In genomic region chr1:150160314-150160713, GRCm38 (mm10) we compare ENCODE assay signal across 34 mouse cellular contexts.
"Had no signal": no experiment of that assay in that cellular context is flagged by ENCODE, and none has a peak within 500 bp of the region (broad histone marks: within the 10 kb centered on the region; RNA-seq: fewer than 3 reads in every experiment).

No protein-coding gene starts in this region.

- ATAC-seq: hindbrain, embryonic 16.5 days; hindbrain, postnatal 0 days; inflammation-experienced regulatory T-cells, adult 6 months; intestine, embryonic 15.5 days; intestine, embryonic 16.5 days; intestine, postnatal 0 days had no signal

- H3K27ac ChIP-seq: heart, embryonic 13.5 days; heart, embryonic 15.5 days; hindbrain, embryonic 10.5 days; hindbrain, embryonic 12.5 days; hindbrain, embryonic 13.5 days; hindbrain, embryonic 14.5 days; hindbrain, embryonic 15.5 days; hindbrain, postnatal 0 days; intestine, embryonic 15.5 days; kidney, embryonic 15.5 days; layer of hippocampus, adult 2 months; left cerebral cortex, adult 2 months had no signal

- H3K9ac ChIP-seq: heart, embryonic 12.5 days; heart, embryonic 13.5 days; heart, embryonic 15.5 days; hindbrain, embryonic 12.5 days; hindbrain, embryonic 13.5 days; hindbrain, embryonic 14.5 days; hindbrain, embryonic 15.5 days; intestine, embryonic 15.5 days; kidney, embryonic 15.5 days had no signal

- H3K4me3 ChIP-seq: heart, embryonic 12.5 days; heart, embryonic 13.5 days; heart, embryonic 15.5 days; hindbrain, embryonic 10.5 days; hindbrain, embryonic 12.5 days; hindbrain, embryonic 13.5 days; hindbrain, embryonic 15.5 days; intestine, embryonic 15.5 days; kidney, embryonic 15.5 days; layer of hippocampus, adult 2 months; left cerebral cortex, adult 2 months had no signal

- DNase-seq: heart, postnatal 10 days; heart, postnatal 14 days; heart, postnatal 36 days; heart, postnatal 4 days; kidney, adult 11 months; kidney, adult 18-20 months; kidney, adult 2 months; kidney, adult 8-10 months; kidney, adult 9 months; kidney, postnatal 10 days; kidney, postnatal 14 days; kidney, postnatal 25 days; kidney, postnatal 36 days; kidney, postnatal 4 days; layer of hippocampus, adult 9-11 months; layer of hippocampus, postnatal 36 days had no signal

- H3K27me3 ChIP-seq: heart, embryonic 12.5 days; heart, embryonic 13.5 days; heart, embryonic 15.5 days; hindbrain, embryonic 12.5 days; hindbrain, embryonic 13.5 days; hindbrain, embryonic 15.5 days; intestine, embryonic 15.5 days; kidney, embryonic 15.5 days had no signal

- H3K4me2 ChIP-seq: heart, embryonic 11.5 days; heart, embryonic 12.5 days; heart, embryonic 13.5 days; heart, embryonic 15.5 days; hindbrain, embryonic 12.5 days; hindbrain, embryonic 13.5 days; hindbrain, embryonic 14.5 days; hindbrain, embryonic 15.5 days; intestine, embryonic 15.5 days; kidney, embryonic 15.5 days had no signal

- H3K36me3 ChIP-seq: heart, embryonic 12.5 days; heart, embryonic 13.5 days; heart, embryonic 15.5 days; hindbrain, embryonic 10.5 days; hindbrain, embryonic 12.5 days; hindbrain, embryonic 13.5 days; hindbrain, embryonic 15.5 days; intestine, embryonic 15.5 days; kidney, embryonic 15.5 days had no signal

- H3K9me3 ChIP-seq: heart, embryonic 12.5 days; heart, embryonic 13.5 days; heart, embryonic 15.5 days; hindbrain, embryonic 10.5 days; hindbrain, embryonic 12.5 days; hindbrain, embryonic 13.5 days; hindbrain, embryonic 15.5 days; intestine, embryonic 15.5 days; kidney, embryonic 15.5 days had no signal

- H3K4me1 ChIP-seq: heart, embryonic 12.5 days; heart, embryonic 13.5 days; heart, embryonic 15.5 days; hindbrain, embryonic 10.5 days; hindbrain, embryonic 12.5 days; hindbrain, embryonic 13.5 days; hindbrain, embryonic 15.5 days; intestine, embryonic 15.5 days; kidney, embryonic 15.5 days had no signal
